Mouse (Mus musculus) cerebellum, adult 9-10 months (tissue): ENCODE data around the gene Orc1.
A peak's percentile ranks its signal among the peaks of the same experiment; 100 is the strongest.

ENCODE experiments used
- DNase-seq: peaks from one replicate; pipeline ENCODE4 v3.0.0; 2022

Orc1 gene

DNA sequence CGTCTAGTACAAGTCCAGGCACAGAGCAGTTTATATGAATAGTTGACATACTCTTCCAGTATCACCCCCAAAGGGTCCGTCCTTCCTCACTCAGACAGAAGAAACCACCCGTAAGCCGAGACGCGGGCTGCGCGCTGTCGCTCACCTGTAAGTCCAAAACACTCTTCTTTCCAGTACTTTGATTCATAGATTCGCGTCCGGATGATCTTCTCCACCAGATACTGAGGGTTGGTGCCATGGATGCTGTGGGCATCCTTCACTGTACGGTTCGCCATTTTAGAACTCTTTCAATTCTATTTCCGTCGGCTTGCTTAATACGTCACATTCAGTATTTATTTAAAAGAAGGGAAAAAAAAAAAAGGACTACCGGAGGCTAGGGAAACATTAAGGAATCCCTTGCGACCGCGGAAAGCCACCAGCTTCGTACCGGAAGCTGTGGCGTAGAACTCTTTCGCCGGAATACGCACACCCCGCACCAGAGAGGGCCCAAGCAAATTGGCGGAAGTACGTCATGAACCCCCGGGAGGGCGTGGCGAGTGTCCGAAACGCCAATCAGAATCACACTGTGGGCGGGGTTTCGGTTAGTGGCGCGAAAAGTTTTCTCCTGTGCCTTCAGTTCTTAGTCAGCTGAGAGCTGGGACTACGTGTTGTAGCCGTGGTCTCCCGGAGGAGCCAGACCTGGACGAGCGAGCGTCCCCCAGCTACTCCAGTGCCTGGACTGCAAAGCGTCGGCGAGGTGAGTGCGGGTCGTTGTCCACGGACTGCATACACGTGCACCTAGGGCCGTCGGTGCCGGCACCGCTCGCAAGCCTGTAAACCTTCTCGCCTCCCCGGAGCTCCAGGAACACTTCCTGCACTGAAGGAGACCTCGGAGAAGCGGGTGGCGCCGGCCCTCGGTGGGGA is at the start of gene Orc1, which contains the start of gene Prpf38a:
Gene Orc1 (plus strand): TSS at position 584 of the 903 bp plus-strand sequence.
Gene Prpf38a (minus strand): TSS at position 497 of the 903 bp plus-strand sequence.
- peak; percentile 95 for DNase-seq

DNA sequence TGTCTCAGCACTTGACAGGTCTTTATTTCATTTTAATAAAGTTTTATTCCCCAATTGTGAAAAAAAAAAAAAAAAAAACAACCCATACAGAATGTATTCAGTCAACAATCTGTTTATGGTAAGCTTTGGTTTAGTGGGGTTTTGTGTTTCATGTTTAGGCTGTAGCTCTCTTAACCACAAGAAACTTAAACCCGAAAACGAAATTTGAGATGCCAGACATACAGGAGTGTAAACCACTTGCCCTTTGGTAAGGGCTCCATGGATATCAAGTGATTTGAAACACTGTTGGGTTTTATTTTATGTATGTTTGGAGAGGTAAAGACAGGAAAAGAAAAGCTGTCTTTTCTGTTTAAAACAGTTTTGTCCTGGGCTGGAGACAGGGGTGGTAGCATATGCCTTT is 39.5 kb upstream of the Orc1 start:
- no peak for DNase-seq

GRCm38 (mm10) chr4:108565026-108565425 is 14.2 kb upstream of the Orc1 start:
- peak; percentile 38 for DNase-seq

GRCm38 (mm10) chr4:108572644-108573043 is 6.6 kb upstream of the Orc1 start:
- no peak for DNase-seq

GRCm38 (mm10) chr4:108579743-108580411 is 654 bp downstream of the Orc1 start:
- no peak for DNase-seq

- peak; percentile 68 for DNase-seq
These were observed 14.2 kb downstream of the Orc1 start for GRCm38 (mm10) chr4:108593376-108593775.

GRCm38 (mm10) chr4:108595785-108596184 is 16.6 kb downstream of the Orc1 start:
- no peak for DNase-seq

DNA sequence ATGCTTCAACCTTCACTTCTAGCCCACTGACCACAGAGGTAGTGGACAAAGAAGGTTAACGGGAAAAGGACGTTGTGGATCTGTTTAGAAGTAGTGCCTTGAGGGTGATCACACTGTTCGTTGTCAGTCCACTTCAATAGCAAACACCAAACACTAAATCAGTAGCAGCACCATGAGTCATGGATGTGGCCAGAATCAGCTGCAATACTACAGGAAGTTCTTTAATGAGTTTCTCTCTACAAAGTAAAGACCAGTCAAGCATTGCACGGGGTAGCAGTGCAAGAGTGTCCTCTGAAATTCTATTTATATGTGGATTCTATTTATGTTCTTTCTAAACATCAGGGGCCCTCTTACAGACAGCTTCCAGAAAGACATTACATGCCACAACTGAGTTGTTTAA is 19.1 kb downstream of the Orc1 start:
- no peak for DNase-seq

GRCm38 (mm10) chr4:108601870-108602269 is 22.6 kb downstream of the Orc1 start:
- DNase-seq: no peak

DNA sequence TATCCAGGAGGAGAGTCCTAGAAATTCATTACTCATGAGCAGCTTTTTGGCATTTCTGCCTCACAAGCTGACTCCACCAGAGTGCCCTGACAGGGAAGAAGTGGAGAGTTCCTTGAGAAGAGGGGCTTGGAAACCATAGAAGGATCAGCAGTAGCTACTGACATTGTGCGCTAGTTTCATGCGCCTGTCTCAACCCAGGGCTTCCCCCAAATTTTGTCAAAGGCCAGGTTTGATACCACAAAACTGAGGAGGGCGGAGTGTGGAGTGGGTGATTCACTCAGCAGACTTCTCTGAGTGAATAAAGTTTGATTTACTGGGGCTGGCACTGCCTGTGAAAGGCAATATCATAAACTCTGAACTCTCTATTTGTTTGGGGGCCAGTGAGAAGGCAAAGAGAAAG is 29.4 kb downstream of the Orc1 start:
- DNase-seq: no peak

DNA sequence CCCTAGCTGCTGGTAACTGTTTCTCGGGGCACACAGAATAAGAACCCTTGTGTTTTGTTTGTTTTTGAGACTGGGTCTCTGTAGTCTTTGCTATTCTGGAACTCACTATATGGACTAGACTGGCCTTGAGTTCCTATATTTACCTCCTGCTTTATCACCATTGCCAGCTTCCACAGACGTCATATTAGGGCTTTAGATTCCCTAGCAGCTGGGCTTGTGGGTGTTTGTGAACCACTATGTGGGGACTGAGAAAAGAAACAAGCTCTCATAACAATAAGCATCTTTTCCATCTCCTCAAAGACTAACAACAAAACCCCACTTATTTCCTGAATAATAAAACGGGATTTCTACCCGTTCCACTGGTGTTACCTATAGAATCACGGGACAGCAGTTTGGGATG is 31.7 kb downstream of the Orc1 start:
- DNase-seq: no peak

- no peak for DNase-seq
These were observed 39.4 kb downstream of the Orc1 start for GRCm38 (mm10) chr4:108618586-108618985.

DNA sequence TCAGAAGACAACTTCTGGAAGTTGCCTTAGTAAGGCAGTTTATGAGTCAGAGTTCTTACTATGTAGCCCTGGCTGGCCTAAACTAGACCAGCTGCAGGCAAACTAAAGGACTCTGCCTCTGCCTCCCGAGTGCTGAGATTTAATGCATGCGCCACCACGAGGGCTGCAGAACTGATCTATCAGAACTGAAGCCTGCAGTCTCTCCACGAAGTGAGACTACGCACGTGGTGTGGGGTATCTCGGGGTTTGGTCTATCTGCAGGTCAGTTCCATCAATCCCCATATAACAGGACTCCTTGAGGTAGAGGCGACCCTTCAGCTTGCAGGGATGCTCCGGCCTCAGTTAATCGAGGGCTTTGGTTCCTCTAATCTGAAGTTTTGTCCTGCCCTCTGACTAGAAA is 39.9 kb downstream of the Orc1 start:
- no peak for DNase-seq

GRCm38 (mm10) chr4:108619587-108620341 is 40.5 kb downstream of the Orc1 start, which contains the start of gene Cc2d1b:
Gene Cc2d1b, plus strand, starts transcription at chr4:108619940.
- DNase-seq: peak; percentile 94

- peak; percentile 47 for DNase-seq
These were observed 41.3 kb downstream of the Orc1 start for GRCm38 (mm10) chr4:108620536-108620935.

- peak; percentile 42 for DNase-seq
These were observed 42.3 kb downstream of the Orc1 start for GRCm38 (mm10) chr4:108621504-108621903.

DNA sequence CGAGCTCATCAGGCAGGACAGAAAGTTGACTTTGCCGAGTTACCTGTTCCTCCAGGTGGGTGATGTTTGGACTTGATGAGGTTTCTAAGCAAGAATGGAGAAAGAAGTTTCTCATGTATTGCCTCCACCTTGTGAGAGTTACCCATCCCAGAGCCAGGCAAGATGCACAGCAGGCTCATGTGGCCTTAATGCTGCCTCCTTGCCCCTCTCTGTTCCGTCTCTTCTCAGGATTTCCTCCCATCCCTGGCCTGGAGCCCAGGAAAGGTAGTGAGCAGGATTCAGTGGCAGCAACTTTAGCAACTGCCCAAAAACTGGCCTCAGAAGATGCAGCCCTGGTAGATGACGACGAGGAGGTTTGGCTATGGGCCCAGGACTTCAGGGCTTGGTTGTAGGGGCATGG is 47.8 kb downstream of the Orc1 start:
- DNase-seq: no peak

GRCm38 (mm10) chr4:108629363-108629880 is 50.2 kb downstream of the Orc1 start:
- DNase-seq: no peak

DNA sequence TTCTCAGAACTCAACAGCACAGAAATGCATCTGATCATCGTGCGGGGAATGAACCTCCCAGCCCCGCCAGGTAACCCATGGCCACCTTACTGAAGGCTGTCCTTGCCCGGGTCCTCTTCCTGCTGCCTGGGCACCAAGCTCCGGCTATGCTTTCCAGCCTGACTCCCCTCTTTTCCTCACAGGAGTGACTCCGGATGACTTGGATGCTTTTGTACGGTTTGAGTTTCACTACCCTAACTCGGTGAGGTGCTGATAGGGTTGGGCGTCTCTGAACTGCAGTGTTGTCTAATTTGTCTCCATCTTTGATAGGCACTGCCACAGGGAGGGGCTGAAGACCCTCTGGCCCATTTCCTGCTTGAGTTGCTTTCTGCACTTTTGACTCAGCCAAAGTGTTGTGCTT is 50.9 kb downstream of the Orc1 start:
- no peak for DNase-seq

GRCm38 (mm10) chr4:108631616-108632015 is 52.4 kb downstream of the Orc1 start:
- no peak for DNase-seq

DNA sequence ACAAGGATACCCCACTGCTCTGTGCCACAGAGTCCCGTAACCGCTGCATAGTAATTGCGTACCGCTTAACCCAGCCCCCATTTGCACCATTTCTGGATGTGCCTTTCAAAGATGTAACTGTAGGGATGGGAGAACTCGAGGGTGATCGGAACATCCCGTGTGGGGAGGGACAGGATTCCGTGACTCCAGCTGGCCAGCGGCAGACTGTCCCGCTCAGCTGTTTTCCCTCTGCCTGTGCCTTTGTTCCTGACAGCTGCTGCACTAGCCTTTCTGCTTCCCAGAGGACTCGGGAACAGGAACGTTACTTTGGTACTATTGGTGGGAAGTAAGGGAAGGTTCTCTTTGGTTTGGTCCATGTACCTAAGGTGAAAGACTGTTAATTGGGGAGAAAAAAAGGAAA is 54.5 kb downstream of the Orc1 start:
- DNase-seq: no peak

GRCm38 (mm10) chr4:108634696-108635095 is 55.5 kb downstream of the Orc1 start:
- DNase-seq: no peak

- no peak for DNase-seq
These were observed 55.9 kb downstream of the Orc1 start for GRCm38 (mm10) chr4:108635101-108635500.
